Mouse (Mus musculus) kidney, adult 2 months (tissue): ENCODE results near the gene Dcun1d5. TPM values are rescaled to one million over a fixed set of nuclear protein-coding genes. Genes with fewer than 3 reads are reported as not detected.

ENCODE experiments used
- DNase-seq: peaks from one replicate; pipeline ENCODE4 v3.0.0; 2021
- H3K27ac ChIP-seq: fragments of 200-500 bp; 2 replicates; pipeline ENCODE4 v1.5.1; 2012; ENCODE audit warnings: low read depth, low read length, control low read depth, inconsistent platforms; ENCODE audit not compliant: insufficient read depth
- H3K27me3 ChIP-seq: fragments of 200-500 bp; replicated peaks from 2 replicates; pipeline ENCODE4 v1.6.1; 2012; ENCODE audit warnings: mild to moderate bottlenecking, moderate library complexity, low read length, inconsistent platforms; ENCODE audit not compliant: control insufficient read depth, insufficient read depth
- H3K36me3 ChIP-seq: fragments of 200-500 bp; 2 replicates; pipeline ENCODE4 v1.6.1; 2012; ENCODE audit warnings: mild to moderate bottlenecking, moderate library complexity, low read length, inconsistent platforms; ENCODE audit not compliant: control insufficient read depth, insufficient read depth
- H3K4me1 ChIP-seq: fragments of 200-500 bp; 2 replicates; pipeline ENCODE4 v1.6.1; 2011; ENCODE audit warnings: low read length; ENCODE audit not compliant: control insufficient read depth, insufficient read depth
- H3K4me3 ChIP-seq: fragments of 200-500 bp; 2 replicates; pipeline ENCODE4 v1.5.1; 2011; ENCODE audit warnings: mild to moderate bottlenecking, low read depth, low read length, control low read depth; ENCODE audit not compliant: insufficient read depth
- CTCF ChIP-seq: fragments of 200-500 bp; conservative IDR thresholded peaks from 2 replicates; pipeline ENCODE4 v1.5.1; 2011; ENCODE audit warnings: low read depth, mild to moderate bottlenecking, control low read depth, low read length, moderate library complexity, mixed read lengths; ENCODE audit not compliant: insufficient read depth, insufficient read length
- POLR2A ChIP-seq: fragments of 200-500 bp; IDR thresholded peaks from one replicate; pipeline ENCODE4 v1.6.1; 2011; ENCODE audit warnings: low read depth, low read length, control low read depth
- WGBS: fragments of 180-500 bp; shearing (Covaris S2); methylation state at CpG from one replicate; pipeline ENCODE4 v1.1.7; 2018; 5-methylcytosine and 5-hydroxymethylcytosine counted together
- polyA plus RNA-seq: library from polyadenylated mRNA; depleted of rRNA; stranded (reverse); fragments of >200 nt; gene quantifications from 2 replicates; pipeline ENCODE4 v1.2.3, GENCODE M21; 2012; rRNA removed

The Dcun1d5 gene
- polyA plus RNA-seq, 1 experiment, result 16.3 TPM

GRCm38 (mm10) chr9:7239967-7240366 is 55.6 kb downstream of the Dcun1d5 start:
- no peak overlapping the region for H3K27ac ChIP-seq
- DNase-seq, result no peak
- 62% methylated on average over 2 of the region's 2 CpGs for WGBS
- H3K27me3 ChIP-seq, result no peaks in the 10 kb centered on the region
- H3K4me1 ChIP-seq, result no peaks in the 10 kb centered on the region
- TF ChIP-seq POLR2A (no peak), CTCF (no peak)
- no peaks in the 10 kb centered on the region for H3K36me3 ChIP-seq
- no peak overlapping the region for H3K4me3 ChIP-seq

GRCm38 (mm10) chr9:7252797-7253654 is 68.7 kb downstream of the Dcun1d5 start:
- no peak for DNase-seq
- Histone ChIP-seq H3K4me1 (no peaks in the 10 kb centered on the region), H3K4me3 (no peak overlapping the region), H3K36me3 (no peaks in the 10 kb centered on the region), H3K27me3 (no peaks in the 10 kb centered on the region), H3K27ac (no peak overlapping the region)
- 83% methylated on average over 1 of the region's 1 CpGs for WGBS
- TF ChIP-seq POLR2A (no peak), CTCF (no peak)

Other genes starting within 250 kb of the Dcun1d5 start
- 1.8 TPM in 2 replicates for gene Dync2h1, start 74 bp upstream of the Dcun1d5 start, polyA plus RNA-seq
- 1.2 and 1.7 TPM in 2 replicates for gene Mmp13, start 88.0 kb downstream of the Dcun1d5 start, polyA plus RNA-seq
- gene Mmp12, start 159.9 kb downstream of the Dcun1d5 start, polyA plus RNA-seq, result 1.0 and 1.4 TPM in 2 replicates
- gene Mmp1b, start 203.5 kb downstream of the Dcun1d5 start, polyA plus RNA-seq, result not detected in 2 replicates